Mouse (Mus musculus) ES-E14 (cell line): ENCODE measurements around the gene Ccdc181.

Experiments used
- HCFC1 ChIP-seq: IDR thresholded peaks from 2 replicates; pipeline ENCODE4 v1.6.1; 2012; ENCODE audit warnings: low read length, inconsistent platforms, borderline replicate concordance; ENCODE audit not compliant: insufficient read depth
- ZC3H11A ChIP-seq: IDR thresholded peaks from 2 replicates; pipeline ENCODE4 v1.6.1; 2012; ENCODE audit warnings: low read depth, mild to moderate bottlenecking, inconsistent platforms, low read length, borderline replicate concordance
- ZNF384 ChIP-seq: IDR thresholded peaks from 2 replicates; pipeline ENCODE4 v1.6.1; 2012; ENCODE audit warnings: low read depth, low read length, inconsistent platforms

GRCm38 (mm10) chr1:164252551-164252950 is 22.8 kb upstream of the Ccdc181 start:
- TF ChIP-seq ZC3H11A, result no peak
- TF ChIP-seq ZNF384, result no peak
- TF ChIP-seq HCFC1, result no peak
